Mouse (Mus musculus) WW6 (cell line): Measurements from ENCODE around the gene Mindy1.

Experiments
- DNase-seq: peaks from one replicate; pipeline ENCODE4 v3.0.0-alpha.2; 2013; ENCODE audit warnings: low read depth, low spot score

Mindy1 gene

DNA sequence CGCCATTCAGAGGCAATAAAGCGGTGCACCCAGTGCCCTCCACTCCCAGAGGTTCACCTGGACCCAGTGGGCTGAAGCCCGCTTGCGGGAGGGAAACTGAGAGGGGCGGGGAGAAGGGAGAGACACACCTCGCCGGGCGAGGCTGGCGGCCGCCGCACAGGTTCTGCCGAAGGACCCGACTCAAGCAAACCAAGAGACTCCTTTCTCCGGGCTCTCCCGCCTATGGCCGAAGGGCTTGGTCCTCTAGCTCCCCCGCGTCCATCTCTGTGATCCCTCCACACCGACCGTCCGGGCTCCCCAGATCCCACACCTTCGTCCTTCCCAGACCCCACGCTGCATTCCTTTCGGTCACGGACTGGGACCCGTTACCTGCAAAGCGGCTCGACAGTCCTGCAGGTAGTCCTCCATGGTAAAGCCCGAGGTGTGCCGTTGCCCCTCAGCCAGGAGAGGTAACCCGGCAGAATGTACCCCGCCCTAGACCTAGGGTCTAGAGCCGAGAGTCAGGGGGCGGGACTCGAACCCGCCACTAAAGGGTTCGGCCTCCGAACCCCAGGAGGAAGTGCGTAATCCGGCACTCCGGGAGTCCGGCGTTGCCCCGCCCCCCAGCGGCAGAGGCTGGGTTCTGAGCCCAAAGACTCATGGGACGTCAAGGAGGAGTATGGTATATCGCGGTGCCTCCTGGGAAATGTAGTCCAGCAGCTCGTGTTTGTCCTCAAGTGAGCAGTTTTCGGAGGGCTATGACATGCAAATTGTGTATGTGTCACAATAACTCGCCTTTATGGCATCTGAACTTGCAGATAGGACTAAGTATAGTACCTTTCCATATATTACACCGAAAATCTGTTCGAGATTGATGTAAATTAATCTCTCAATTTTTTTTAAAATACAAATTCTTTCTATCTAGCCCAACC is at the start of gene Mindy1, which contains the start of gene Prune1:
Mindy1 (plus strand) TSS at position 130 of the 911 bp plus-strand sequence.
Prune1 (minus strand) TSS at position 861 of the 911 bp plus-strand sequence.
- peak; percentile 97 for DNase-seq

DNA sequence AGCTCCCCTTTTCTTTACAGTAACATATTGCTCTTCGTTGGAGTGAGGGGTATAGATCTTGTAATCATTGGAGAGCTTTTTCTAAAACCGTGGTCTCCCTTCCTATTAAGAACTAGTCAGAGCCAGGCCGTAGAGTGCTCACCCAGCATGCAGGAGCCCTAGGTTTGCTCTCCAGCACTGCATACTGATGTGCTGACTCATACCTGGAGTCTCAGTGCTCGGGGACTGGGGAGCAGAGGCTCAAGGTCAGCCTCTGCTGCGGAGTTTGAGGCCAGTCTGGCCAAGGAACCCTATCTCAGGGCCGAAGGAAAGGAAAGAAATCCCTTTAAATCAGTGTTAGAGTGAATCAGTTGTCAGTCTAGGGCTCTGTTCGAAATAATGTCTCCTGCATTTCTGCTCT is 48.4 kb upstream of the Mindy1 start:
- DNase-seq = no peak

DNA sequence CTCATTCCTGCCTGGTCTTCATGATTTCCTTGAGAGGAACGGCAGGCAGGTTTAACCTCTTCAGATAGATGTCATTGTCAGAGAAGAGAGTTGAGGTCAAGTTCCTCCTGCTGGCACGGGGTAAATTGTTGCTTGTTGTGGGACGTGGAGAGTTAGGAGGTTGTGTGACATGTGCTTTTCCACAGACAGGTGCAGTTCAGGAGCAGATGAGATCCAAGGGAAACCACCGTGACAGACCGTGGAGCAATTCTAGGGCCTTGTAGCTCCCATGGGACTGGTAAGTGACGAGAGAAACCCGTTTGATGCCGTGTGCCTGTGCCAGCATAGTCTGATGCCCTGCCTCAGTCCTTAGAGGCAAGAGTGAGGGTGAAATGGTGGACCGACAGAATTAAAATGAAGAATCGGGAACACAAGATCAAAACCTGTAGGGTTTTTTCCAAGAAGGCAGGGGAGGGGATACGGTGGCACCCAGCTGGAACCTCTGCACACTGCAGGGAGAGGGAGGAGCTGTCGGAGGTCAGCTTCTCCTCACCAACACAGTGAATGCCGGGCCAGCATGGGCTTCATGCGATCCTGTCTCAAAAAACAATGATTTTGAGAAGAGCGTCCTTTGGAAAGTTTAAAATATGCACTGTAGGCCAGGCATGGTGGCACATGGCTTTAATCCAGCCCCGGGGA is 47.7 kb upstream of the Mindy1 start:
- DNase-seq = no peak

DNA sequence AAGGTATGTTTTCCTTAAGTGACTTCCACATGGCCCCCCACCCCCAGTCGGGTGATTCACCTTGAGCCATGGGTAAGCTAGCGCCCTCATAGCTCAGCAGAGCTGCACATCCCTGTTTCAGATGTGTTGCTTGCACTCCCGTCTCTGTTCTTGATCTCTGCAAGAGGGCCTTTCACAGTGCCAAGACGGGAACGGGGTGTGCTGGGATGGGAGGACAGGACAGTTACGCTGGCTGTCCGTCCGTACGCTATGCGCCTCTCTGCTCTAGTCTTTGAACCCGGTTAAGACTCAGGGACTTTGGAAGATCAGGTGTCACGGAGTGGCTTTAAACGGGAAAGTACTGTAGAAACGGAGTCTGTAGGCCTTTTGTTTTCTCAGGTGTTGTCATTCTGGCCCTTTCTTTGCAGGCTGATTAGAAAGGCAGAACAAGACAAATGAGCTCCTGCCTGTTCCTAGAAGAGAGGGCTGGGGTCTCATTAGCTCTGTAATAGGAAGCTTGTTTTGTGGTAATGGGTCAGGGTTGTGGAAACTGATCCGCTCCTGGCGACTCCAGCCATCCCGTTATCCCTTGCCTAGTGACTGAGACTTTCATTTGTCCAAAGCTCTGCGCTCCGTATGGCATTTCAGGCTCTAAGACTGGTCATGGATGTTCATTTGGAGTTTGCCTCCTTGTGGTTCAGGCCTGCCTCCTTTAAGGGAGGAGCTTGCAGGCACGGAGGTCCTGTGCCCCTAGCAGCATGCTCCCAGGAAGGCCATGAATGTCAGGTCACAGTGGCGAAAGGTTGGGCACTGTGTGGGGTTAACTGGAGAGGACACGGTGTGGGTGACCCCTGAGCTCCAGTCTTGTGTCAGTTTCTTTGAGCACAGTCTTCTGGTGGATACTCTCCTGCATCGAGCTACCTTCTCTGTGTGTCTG is 45.5 kb upstream of the Mindy1 start:
- no peak for DNase-seq

DNA sequence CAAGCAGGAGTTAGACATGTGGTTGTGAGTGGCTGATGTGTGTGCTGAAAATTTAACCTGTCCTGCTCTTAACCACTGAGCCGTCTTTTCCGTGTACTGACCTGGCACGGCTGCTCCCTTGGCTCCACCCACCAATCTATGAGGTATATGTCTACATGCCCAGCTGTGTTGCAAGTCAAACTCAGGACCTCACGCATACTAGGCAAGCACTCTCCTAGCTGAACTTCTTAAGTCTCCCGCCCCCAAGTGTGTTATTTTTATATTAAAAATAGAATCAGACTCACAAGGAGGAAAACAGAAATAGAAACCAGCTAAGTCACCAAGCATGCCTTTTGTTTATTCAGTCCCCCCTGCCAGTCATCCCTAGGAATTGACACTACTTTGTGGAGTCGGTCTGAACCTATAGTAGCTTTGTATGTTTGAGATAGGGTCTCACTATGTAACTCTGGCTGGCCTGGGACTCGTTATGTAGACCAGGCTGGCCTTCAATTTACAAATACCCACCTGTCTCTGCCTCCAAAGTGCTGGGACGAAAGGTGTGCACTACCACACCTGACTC is 43.5 kb upstream of the Mindy1 start:
- no peak for DNase-seq

DNA sequence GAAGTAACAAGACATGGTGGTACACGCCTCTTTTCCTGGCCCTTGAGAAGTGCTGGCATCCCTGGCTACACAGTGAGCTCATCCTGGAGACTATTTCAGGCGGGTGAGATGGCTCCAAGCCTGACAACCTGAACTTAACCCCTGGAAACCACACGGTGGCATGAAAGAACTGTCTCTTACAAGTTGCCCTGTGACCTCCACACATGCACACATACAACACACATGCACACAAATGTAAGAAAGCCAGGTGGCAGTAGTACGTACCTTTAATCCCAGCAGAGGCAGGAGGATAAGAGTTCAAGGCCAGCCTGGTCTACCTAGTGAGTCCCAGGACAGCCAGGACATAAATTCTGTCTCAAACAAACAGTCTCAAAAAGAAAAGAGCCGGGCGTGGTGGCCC is 42.1 kb upstream of the Mindy1 start:
- DNase-seq = no peak

DNA sequence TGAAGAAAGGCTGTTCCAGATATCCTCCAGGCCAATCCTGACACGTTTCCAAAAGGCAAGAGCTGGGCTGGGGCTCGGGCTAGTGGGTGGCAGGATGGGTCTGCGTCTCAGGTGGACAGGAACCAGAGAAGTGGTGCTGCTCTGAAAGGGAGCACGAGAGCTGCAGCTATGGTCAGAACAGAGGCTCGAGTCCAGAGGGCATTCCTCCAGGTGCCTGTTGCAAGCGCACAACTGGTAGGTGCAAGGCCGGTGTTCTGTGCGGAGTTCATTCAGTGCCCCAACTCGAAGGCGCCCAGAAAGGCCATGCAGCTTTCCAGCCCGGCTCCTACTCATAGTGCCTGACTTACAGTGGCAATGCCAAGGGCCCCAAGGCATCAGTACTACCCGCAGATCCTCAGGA is 41.2 kb upstream of the Mindy1 start:
- DNase-seq = no peak

DNA sequence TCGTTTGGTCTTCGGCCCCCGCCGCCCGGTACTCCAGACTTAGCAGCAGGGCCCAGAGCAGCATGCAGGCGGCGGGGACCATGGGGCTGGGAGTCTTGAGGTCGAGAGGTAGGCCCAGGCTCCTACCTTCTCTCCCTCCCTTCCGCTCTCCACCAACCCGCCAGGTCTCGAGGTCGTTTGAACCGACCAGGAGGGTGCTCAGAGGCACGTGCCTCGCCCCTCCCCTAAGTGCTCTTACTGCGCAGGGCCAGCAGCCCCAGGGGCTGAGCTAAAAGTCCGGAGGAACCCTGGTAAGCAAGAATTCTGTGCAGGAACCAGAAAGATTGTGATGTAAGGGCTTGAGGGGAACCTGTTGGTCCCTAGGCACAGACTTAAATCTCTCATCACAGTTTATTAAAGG is 40.2 kb upstream of the Mindy1 start:
- DNase-seq = no peak

DNA sequence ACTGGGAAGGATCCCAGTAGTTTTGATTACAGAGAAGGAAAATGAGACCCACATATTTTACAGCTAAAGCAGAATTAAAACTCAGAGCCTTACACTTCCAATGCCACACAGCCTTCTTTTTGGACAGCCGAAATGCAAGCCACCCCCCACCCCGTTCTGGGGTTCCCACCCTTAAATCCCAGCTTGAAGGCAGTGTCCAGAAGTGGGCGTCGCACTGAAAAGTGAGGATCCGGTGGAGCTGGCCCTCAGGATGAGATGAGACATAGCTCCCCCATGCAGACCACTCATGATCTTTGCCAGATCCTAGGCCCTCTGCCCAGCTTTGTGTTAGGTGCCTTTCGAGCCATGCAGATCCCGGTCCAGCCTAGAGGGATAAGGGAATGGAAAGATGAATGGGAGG is 39.6 kb upstream of the Mindy1 start, which contains the start of gene Gm128:
Gm128 (minus strand) TSS at position 101 of the 400 bp plus-strand sequence.
- DNase-seq = no peak

DNA sequence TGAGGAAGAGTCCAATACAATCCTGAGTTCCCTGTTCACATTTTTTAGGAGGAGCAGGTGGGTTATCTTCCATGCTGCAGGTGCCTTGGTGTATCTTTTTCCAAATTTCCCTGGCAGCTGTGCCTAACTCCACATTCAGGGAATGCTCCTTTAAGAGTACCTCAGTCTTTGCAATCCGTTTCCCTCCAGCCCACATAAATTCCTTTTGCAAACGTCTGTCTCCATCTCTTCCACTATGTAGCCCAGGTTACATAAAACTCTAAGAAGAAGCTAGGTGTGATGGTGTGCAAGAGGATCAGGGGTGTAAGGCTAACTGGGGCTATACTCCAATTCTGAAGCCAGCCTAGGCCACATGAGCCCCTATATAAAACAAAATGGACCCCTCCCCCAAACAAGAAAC is 38.1 kb upstream of the Mindy1 start:
- DNase-seq = no peak

DNA sequence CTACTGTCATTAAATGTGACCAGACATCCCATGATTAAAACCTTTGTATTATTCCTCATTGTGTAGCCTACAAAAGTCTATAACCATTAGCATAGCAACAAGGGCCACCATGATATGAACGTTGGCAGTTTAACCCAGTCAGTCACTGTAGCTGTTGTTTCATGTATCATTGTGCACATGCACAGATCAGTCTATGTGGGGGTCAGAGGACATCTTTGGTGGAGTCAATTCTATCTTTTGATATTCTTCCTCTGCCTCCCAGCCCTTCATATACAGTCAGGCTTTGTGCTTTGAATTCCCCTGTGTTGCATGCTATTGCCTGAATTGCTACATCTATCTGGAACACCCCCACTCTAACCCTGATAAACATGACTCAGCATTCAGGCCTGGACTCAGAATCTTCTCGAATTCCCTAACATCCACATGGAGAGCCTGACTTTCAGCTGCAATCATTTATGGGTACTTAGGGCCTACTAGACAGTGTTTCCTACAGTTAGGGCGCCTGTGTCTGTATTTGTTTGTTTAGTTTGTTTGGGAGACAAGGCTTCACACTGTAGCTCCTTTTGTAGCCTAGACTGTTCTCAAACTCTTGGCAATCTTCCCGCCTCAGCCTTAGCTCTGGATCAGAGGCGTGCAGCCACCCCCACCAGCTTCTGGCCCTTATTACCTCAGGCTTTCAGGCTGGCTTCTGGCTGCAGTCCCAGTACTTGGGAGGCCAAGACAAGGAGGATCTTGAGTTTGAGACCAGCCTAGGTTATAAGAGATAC is 34.5 kb upstream of the Mindy1 start:
- no peak for DNase-seq

DNA sequence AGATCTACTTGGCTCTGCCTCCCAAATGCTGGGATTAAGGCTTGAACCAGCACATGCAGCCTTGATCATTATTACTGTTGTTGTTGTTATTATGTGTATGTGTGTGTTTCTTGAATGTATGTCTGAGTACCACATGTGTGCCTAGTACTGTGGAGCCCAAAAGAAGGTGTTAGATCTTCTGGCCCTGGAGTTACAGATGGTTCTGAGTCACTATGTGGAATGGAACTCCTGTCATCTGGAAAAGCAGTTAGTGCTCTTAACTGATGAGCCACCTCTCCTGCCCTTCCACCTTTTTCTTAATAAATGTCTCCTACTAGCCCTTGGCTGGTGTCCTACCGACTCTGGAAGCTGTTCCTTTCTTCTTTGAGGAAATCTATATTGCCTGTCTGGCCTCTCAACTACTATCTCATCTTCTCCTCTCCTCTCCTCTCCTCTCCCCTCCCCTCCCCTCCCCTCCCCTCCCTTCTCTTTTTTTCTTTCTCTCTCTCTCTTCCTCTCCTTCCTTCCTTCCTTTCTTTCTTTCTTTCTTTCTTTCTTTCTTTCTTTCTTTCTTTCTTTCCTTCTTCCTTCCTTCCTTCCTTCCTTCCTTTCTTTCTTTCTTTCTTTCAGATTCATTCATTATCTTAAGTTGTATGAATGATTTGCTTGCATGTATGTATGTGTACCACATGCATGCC is 33.3 kb upstream of the Mindy1 start:
- DNase-seq = no peak

DNA sequence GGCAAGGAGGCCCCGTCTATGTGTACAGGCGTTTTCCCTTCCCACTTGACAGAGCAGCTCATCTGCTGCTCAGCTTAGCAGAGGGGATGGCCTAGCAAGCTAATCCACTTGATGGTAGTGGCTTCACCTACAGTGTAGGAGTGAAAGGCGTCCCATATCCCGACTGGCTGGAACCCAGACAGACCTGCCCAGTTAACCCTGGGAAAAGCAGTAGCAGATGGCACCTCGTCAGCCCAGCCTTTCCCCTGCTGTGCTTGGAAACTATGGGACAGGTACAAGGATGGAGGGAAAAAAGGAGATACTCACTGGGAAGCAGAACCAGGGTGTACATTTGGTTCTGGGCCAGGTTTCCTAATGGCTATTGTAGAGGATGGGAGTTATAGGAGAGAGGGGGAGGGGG is 30.8 kb upstream of the Mindy1 start:
- no peak for DNase-seq

DNA sequence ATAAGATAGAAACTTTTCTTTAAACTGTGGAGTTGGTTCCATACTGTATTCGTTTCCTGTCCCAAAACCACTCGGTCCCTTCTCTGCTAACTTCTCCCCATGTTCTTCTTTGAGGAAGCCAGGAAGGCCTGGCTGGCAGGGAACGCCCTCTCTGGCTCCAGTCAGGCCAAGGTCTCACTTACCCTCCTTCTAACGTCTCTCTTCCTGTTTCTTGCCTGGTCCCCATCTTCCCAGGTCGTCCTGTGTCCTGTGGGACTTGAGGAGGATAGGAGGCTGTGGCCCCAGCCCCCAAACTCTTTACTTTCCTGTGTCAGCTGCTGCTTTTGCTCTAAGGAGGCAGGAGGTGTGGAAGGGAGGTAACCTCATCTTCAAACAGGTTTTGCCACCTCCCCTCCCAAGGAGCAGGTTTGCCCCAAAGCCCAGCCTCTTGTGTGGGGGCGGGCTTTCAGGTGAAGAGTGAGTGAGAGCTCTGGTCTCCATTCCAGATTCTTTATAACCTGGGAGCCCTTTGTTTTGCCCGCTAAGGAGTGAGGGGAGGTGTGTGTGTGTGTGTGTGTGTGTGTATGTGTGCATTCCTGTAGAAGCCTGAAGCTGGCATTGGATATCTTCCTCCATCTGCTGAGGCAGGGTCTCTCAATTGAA is 30.2 kb upstream of the Mindy1 start, which contains the start of gene Bnipl:
Bnipl (minus strand) TSS at position 411 of the 642 bp plus-strand sequence.
- DNase-seq = no peak

DNA sequence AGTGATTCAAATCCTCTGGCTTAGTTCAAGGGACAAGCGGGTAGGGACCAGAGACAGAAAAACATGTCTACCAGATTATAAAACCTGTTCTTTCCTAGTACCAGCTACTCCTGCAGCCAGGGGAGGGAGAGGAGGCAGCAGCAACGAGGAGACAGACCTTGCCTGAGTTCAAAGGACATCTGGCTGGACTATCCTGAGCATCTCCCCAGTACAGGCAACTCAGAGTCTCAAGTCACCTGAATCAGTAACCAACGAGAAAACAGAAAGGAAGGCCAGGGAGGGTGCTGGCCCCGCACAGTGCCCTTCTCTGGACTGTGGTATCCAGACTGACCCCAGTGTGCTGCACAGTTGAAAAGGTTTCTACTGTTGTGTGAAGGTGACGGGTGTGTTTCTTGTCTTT is 24.2 kb upstream of the Mindy1 start:
- no peak for DNase-seq

DNA sequence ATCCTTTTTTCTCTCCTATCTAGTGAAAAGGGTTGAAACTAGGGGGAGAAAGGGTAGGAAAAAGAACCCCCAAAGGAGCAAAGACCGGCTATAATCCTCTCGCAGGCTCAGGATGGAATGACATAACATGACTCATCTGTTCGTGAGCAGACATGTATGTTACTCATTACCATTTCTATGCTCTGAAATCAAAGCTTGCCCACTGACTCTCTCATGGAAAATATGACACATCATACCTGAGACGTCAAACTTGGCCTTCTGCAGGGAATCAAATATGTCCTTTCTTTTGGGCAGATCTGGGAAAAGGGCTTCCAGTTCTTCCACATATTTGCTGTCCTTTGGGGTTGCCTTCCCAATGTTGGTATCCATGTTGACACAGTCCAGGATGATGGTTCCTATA is 19.2 kb upstream of the Mindy1 start:
- no peak for DNase-seq

DNA sequence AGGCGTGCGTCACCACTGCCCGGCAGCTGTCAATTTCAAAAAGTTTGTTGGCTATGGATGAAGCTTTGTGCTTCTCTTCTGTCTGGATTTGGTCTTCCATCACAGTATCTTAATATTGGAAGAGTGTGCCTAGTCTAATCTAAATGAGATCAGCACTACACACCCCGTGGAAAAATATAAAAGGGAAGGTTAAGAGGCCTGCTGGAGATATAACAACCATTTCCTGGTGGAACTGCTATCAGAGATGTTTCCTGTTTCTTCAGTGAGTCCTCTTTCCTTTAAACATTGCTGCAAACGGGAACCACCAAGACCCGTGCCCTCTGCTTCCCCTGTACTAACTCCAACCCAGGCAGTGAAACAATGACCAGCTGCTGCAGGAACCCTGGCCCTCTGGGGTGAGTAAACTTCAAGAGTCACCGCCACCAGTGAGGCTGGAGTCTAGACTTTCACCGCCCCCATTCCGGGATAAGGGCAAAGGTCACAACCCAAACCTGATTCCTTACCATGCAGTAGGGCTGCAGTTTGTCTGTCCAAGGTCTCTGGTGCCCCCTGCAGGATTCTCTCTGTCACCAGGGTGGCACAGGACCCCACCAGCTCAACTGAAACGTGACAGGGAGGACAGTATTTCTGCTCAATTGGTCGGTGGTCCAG is 17.9 kb upstream of the Mindy1 start:
- DNase-seq = no peak

DNA sequence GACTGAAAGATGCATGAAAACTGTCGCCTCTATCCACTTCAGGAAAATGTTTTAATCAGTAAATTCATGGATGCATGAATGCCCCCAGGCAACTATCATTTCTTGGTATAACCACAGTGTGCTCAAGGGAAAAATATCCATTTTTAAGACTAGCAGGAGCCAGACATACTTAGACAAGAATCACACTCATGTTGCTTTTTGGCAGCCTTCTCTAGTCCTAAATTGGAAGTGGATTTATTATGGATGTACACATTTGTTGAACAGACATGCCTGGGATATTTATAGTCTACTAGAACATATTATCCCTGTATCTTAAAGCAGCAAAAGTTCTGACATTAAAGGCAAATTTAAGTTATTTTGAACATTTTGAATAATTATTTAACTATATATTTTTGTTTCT is 16.4 kb upstream of the Mindy1 start:
- no peak for DNase-seq

DNA sequence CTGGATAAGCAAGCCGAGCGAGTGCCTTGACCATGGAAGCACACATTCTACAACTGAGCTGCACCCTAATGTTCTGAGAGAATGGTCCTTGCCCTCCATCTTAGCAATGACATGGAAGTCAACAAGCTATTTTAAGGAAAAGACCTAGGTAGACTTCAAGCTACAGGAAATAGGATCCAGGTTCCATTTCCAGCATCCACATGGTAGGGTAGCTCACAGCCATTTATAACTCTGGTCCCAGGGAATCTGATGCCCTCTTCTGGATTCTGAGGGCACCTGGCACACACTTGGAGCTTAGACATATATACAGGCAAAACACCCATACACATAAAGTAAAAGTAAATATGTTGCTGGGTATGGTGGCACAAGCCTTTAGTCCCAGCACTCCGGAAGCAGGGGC is 15.1 kb upstream of the Mindy1 start:
- no peak for DNase-seq
